Mouse (Mus musculus): ENCODE measurements around the gene Sppl3. TPM values are rescaled to one million over a fixed set of nuclear protein-coding genes. Genes with fewer than 3 reads are reported as not detected.

The Sppl3 gene
- total and polyA plus RNA-seq, 2 experiments, result 8.7 to 24.0 TPM

GRCm38 (mm10) chr5:115052546-115052945 lies 41.6 kb downstream of the Sppl3 start:
- H3K79me2 ChIP-seq (ENCODE audit: control insufficient read depth, insufficient read depth, low read length), result peaks cover 63% of the 10 kb centered on the region
- TF ChIP-seq POLR2A (IDR thresholded peaks at IDR 0.05; ENCODE audit: extremely low read depth, insufficient read depth, low read length) (no peak), CTCF (IDR thresholded peaks at IDR 0.05; ENCODE audit: low read depth, low read length) (no peak)
- 34% methylated on average over 8 of the region's 8 CpGs for WGBS
- DNase-seq (ENCODE audit: extremely low read depth, low read depth, low spot score), result peak; percentile 38
- peaks cover 17% of the 10 kb centered on the region for H3K4me1 ChIP-seq (ENCODE audit: control insufficient read depth, insufficient read depth, low read length)
- H3K27me3 ChIP-seq (ENCODE audit: control insufficient read depth, insufficient read depth, low read length), result no peaks in the 10 kb centered on the region
- no peak overlapping the region for H3K9ac ChIP-seq (ENCODE audit: low read depth, low read length)
- no peak overlapping the region for H3K4me3 ChIP-seq (ENCODE audit: insufficient read depth, low read depth, low read length)
- no peak overlapping the region for H3K27ac ChIP-seq (replicated peaks; ENCODE audit: insufficient read depth, low read depth, low read length)
- no peaks in the 10 kb centered on the region for H3K36me3 ChIP-seq (ENCODE audit: control insufficient read depth, insufficient read depth, low read length)

DNA sequence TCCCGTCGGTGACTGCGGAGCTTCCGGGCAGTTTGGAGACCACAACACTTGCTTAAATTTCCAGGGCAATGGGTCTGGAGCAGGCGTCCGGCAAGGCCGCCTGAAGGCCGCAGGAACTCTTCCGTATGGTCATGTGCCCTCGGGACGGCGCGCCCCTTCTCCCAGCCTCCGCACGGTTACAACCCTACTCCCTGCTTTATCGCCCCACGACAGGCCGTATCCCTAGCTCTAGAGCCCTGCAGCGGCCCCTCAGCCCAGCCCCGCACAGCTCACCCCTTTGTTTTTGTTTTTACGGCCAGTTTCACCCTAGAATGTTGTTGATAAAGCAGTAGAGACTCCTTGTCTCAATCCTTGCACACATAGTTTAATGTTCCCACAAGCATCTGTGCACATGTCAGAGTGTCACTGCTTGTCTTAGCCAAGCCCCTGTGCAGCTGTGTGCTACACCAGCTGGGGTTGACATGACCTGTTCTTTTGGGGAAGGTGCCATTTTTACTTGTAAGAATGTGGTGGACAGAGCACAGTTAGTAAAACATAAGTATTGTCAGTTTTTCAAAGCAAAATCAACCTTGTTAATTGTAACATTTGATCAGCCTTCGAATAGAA lies 43.0 kb downstream of the Sppl3 start:
- no peak overlapping the region for H3K4me3 ChIP-seq (ENCODE audit: insufficient read depth, low read depth, low read length)
- H3K36me3 ChIP-seq (ENCODE audit: control insufficient read depth, insufficient read depth, low read length), result no peaks in the 10 kb centered on the region
- no peak for TF ChIP-seq POLR2A (IDR thresholded peaks at IDR 0.05; ENCODE audit: extremely low read depth, insufficient read depth, low read length)
- TF ChIP-seq CTCF (IDR thresholded peaks at IDR 0.05; ENCODE audit: low read depth, low read length), result no peak
- no peak overlapping the region for H3K27ac ChIP-seq (replicated peaks; ENCODE audit: insufficient read depth, low read depth, low read length)
- H3K4me1 ChIP-seq (ENCODE audit: control insufficient read depth, insufficient read depth, low read length), result peaks cover 19% of the 10 kb centered on the region
- WGBS, result 96% methylated on average over 22 of the region's 22 CpGs
- no peak overlapping the region for H3K9ac ChIP-seq (ENCODE audit: low read depth, low read length)
- H3K79me2 ChIP-seq (ENCODE audit: control insufficient read depth, insufficient read depth, low read length), result peaks cover 57% of the 10 kb centered on the region
- no peaks in the 10 kb centered on the region for H3K27me3 ChIP-seq (ENCODE audit: control insufficient read depth, insufficient read depth, low read length)
- no peak for DNase-seq (ENCODE audit: extremely low read depth, low read depth, low spot score)

GRCm38 (mm10) chr5:115055418-115055817 lies 44.5 kb downstream of the Sppl3 start:
- H3K79me2 ChIP-seq (ENCODE audit: control insufficient read depth, insufficient read depth, low read length), result peaks cover 58% of the 10 kb centered on the region
- H3K9ac ChIP-seq (ENCODE audit: low read depth, low read length), result no peak overlapping the region
- WGBS, result 75% methylated on average over 6 of the region's 6 CpGs
- no peaks in the 10 kb centered on the region for H3K27me3 ChIP-seq (ENCODE audit: control insufficient read depth, insufficient read depth, low read length)
- H3K4me1 ChIP-seq (ENCODE audit: control insufficient read depth, insufficient read depth, low read length), result peaks cover 28% of the 10 kb centered on the region
- no peak for DNase-seq (ENCODE audit: extremely low read depth, low read depth, low spot score)
- H3K27ac ChIP-seq (replicated peaks; ENCODE audit: insufficient read depth, low read depth, low read length), result no peak overlapping the region
- no peak overlapping the region for H3K4me3 ChIP-seq (ENCODE audit: insufficient read depth, low read depth, low read length)
- TF ChIP-seq POLR2A (IDR thresholded peaks at IDR 0.05; ENCODE audit: extremely low read depth, insufficient read depth, low read length), result no peak
- TF ChIP-seq CTCF (IDR thresholded peaks at IDR 0.05; ENCODE audit: low read depth, low read length), result no peak
- no peaks in the 10 kb centered on the region for H3K36me3 ChIP-seq (ENCODE audit: control insufficient read depth, insufficient read depth, low read length)

DNA sequence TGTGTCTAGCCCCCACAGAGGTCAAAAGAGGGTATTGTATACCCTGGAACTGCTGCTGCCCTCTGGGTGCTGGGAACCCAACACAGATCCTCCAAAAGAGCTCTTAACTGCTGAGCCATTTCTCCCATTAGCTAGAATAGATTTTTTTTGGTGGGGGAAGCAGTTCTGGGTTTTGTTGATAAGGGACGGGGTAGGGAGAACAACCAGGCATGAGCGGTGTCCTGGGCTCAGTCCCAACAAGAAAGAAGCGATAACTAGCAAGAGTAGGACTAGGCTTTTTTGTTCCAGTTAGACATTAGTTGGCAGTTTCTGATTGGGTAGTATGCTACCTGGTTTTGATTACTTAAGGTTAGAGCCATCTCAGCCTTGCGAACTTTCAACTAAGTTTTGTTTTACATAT lies 46.2 kb downstream of the Sppl3 start:
- Histone ChIP-seq H3K27ac (replicated peaks; ENCODE audit: insufficient read depth, low read depth, low read length) (no peak overlapping the region), H3K36me3 (ENCODE audit: control insufficient read depth, insufficient read depth, low read length) (no peaks in the 10 kb centered on the region), H3K4me1 (ENCODE audit: control insufficient read depth, insufficient read depth, low read length) (peaks cover 18% of the 10 kb centered on the region), H3K9ac (ENCODE audit: low read depth, low read length) (no peak overlapping the region), H3K79me2 (ENCODE audit: control insufficient read depth, insufficient read depth, low read length) (peaks cover 47% of the 10 kb centered on the region), H3K4me3 (ENCODE audit: insufficient read depth, low read depth, low read length) (no peak overlapping the region), H3K27me3 (ENCODE audit: control insufficient read depth, insufficient read depth, low read length) (no peaks in the 10 kb centered on the region)
- no peak for DNase-seq (ENCODE audit: extremely low read depth, low read depth, low spot score)
- WGBS, result 80% methylated on average over 4 of the region's 4 CpGs
- TF ChIP-seq CTCF (IDR thresholded peaks at IDR 0.05; ENCODE audit: low read depth, low read length), result no peak
- no peak for TF ChIP-seq POLR2A (IDR thresholded peaks at IDR 0.05; ENCODE audit: extremely low read depth, insufficient read depth, low read length)

- DNase-seq (ENCODE audit: extremely low read depth, low read depth, low spot score), result no peak
- WGBS, result 64% methylated on average over 7 of the region's 7 CpGs
- Histone ChIP-seq H3K4me3 (ENCODE audit: insufficient read depth, low read depth, low read length) (no peak overlapping the region), H3K36me3 (ENCODE audit: control insufficient read depth, insufficient read depth, low read length) (peaks cover 2% of the 10 kb centered on the region; the same call in 1 of the 2 replicates), H3K79me2 (ENCODE audit: control insufficient read depth, insufficient read depth, low read length) (peaks cover 42% of the 10 kb centered on the region), H3K9ac (ENCODE audit: low read depth, low read length) (no peak overlapping the region), H3K27ac (replicated peaks; ENCODE audit: insufficient read depth, low read depth, low read length) (no peak overlapping the region), H3K27me3 (ENCODE audit: control insufficient read depth, insufficient read depth, low read length) (no peaks in the 10 kb centered on the region), H3K4me1 (ENCODE audit: control insufficient read depth, insufficient read depth, low read length) (peaks cover 11% of the 10 kb centered on the region)
- no peak for TF ChIP-seq CTCF (IDR thresholded peaks at IDR 0.05; ENCODE audit: low read depth, low read length)
- no peak for TF ChIP-seq POLR2A (IDR thresholded peaks at IDR 0.05; ENCODE audit: extremely low read depth, insufficient read depth, low read length)
These were observed 47.8 kb downstream of the Sppl3 start for GRCm38 (mm10) chr5:115058584-115059297.
